Mouse (Mus musculus) CH12.LX (cell line): ENCODE measurements at regions not wholly inside any gene's neighbourhood (a gene's known extent, or its start where the extent isn't known, plus 50 kb on each side); places are given as distances from the start of the nearest gene placed in this dataset.

Source experiments
- DNase-seq: peaks from one replicate; pipeline ENCODE4 v3.0.0-alpha.2; 2013; ENCODE audit errors: extremely low read depth
- H3K27ac ChIP-seq: 2 replicates; pipeline ENCODE4 v1.5.1; 2012; ENCODE audit warnings: low read depth, mild to moderate bottlenecking, control low read depth, moderate library complexity; ENCODE audit not compliant: insufficient read depth
- H3K27me3 ChIP-seq: replicated peaks from 2 replicates; pipeline ENCODE3; 2012; ENCODE audit warnings: inconsistent platforms
- H3K36me3 ChIP-seq, 2 experiments: replicated peaks in 1 of 2; 2 replicates each; pipeline versions ENCODE3 to v1.6.1; 2012; ENCODE audit warnings: inconsistent platforms in 1 of 2, low read length in 1 of 2, mild to moderate bottlenecking in 1 of 2, mixed read lengths in 1 of 2, moderate library complexity in 1 of 2; ENCODE audit not compliant: control insufficient read depth in 1 of 2, insufficient read depth in 1 of 2
- H3K4me1 ChIP-seq, 2 experiments: 2 replicates each; pipeline ENCODE4 v1.6.1; 2012; ENCODE audit warnings: inconsistent platforms in 1 of 2, moderate library complexity in 1 of 2; ENCODE audit not compliant: insufficient read depth in 2 of 2, control insufficient read depth in 1 of 2
- H3K4me2 ChIP-seq: 2 replicates; pipeline ENCODE4 v1.6.1; 2012; ENCODE audit warnings: low read depth, mild to moderate bottlenecking, control low read depth; ENCODE audit not compliant: poor library complexity, insufficient read depth, severe bottlenecking
- H3K4me3 ChIP-seq, 3 experiments: fragments of 150-350 bp in 1 of 3; sonication (generic) in 1 of 3; replicated peaks in 1 of 3; 2 replicates each; pipeline versions ENCODE3 to v1.5.1; 2011 to 2012; ENCODE audit warnings: low read depth in 2 of 3, low read length in 2 of 3, mild to moderate bottlenecking in 2 of 3, moderate library complexity in 2 of 3, control low read depth in 1 of 3, improper control_type of control experiment in 1 of 3, inconsistent platforms in 1 of 3, mixed read lengths in 1 of 3; ENCODE audit not compliant: poor library complexity in 1 of 3
- H3K79me2 ChIP-seq: replicated peaks from 2 replicates; pipeline ENCODE4 v1.6.1; 2012; ENCODE audit warnings: mild to moderate bottlenecking, moderate library complexity; ENCODE audit not compliant: control insufficient read depth, poor library complexity, insufficient read depth, severe bottlenecking; ENCODE audit errors: extremely low read depth
- H3K9ac ChIP-seq: 2 replicates; pipeline ENCODE4 v1.6.1; 2012; ENCODE audit warnings: low read depth, mild to moderate bottlenecking, control low read depth, moderate library complexity; ENCODE audit not compliant: insufficient read depth
- H3K9me3 ChIP-seq: replicated peaks from 2 replicates; pipeline ENCODE3; 2012; ENCODE audit warnings: low read length, inconsistent platforms, mixed read lengths
- CHD1 ChIP-seq: IDR thresholded peaks from 2 replicates; pipeline ENCODE4 v1.6.1; 2012; ENCODE audit warnings: low read depth, low read length, improper control_type of control experiment, inconsistent platforms
- E2F4 ChIP-seq: IDR thresholded peaks from 2 replicates; pipeline ENCODE4 v1.6.1; 2011; ENCODE audit warnings: low read depth, low read length, improper control_type of control experiment; ENCODE audit not compliant: insufficient replicate concordance
- ELF1 ChIP-seq: IDR thresholded peaks from 2 replicates; pipeline ENCODE4 v1.6.1; 2014; ENCODE audit warnings: low read depth, mild to moderate bottlenecking, inconsistent platforms, low read length, improper control_type of control experiment
- IRF4 ChIP-seq: IDR thresholded peaks from 2 replicates; pipeline ENCODE4 v1.6.1; 2014; ENCODE audit warnings: low read depth, mild to moderate bottlenecking, inconsistent platforms, low read length, improper control_type of control experiment
- MAFK ChIP-seq: IDR thresholded peaks from 2 replicates; pipeline ENCODE4 v1.6.1; 2011; ENCODE audit warnings: low read length, improper control_type of control experiment; ENCODE audit not compliant: insufficient replicate concordance
- MEF2A ChIP-seq: IDR thresholded peaks from 2 replicates; pipeline ENCODE4 v1.6.1; 2014; ENCODE audit warnings: low read depth, mild to moderate bottlenecking, inconsistent platforms, low read length, improper control_type of control experiment, borderline replicate concordance
- MYC ChIP-seq: IDR thresholded peaks from 2 replicates; pipeline ENCODE4 v1.6.1; 2011; ENCODE audit warnings: low read depth, mild to moderate bottlenecking, improper control_type of control experiment, low read length
- NELFE ChIP-seq: IDR thresholded peaks from 2 replicates; pipeline ENCODE4 v1.6.1; 2011; ENCODE audit warnings: low read depth, low read length, improper control_type of control experiment
- PAX5 ChIP-seq: IDR thresholded peaks from 2 replicates; pipeline ENCODE4 v1.6.1; 2012; ENCODE audit warnings: low read length, inconsistent platforms, mixed read lengths
- RAD21 ChIP-seq: IDR thresholded peaks from 2 replicates; pipeline ENCODE4 v1.6.1; 2011; ENCODE audit warnings: low read depth, mild to moderate bottlenecking, low read length, improper control_type of control experiment, moderate library complexity
- SIN3A ChIP-seq: IDR thresholded peaks from 2 replicates; pipeline ENCODE4 v1.6.1; 2012; ENCODE audit warnings: low read length, improper control_type of control experiment, inconsistent platforms
- TCF12 ChIP-seq: IDR thresholded peaks from 2 replicates; pipeline ENCODE4 v1.6.1; 2014; ENCODE audit warnings: low read depth, mild to moderate bottlenecking, inconsistent platforms, low read length, improper control_type of control experiment
- USF1 ChIP-seq: IDR thresholded peaks from 2 replicates; pipeline ENCODE4 v1.6.1; 2014; ENCODE audit warnings: low read depth, mild to moderate bottlenecking, inconsistent platforms, low read length, improper control_type of control experiment
- USF2 ChIP-seq: conservative IDR thresholded peaks from 2 replicates; pipeline ENCODE4 v1.6.1; 2011; ENCODE audit warnings: low read depth, low read length, improper control_type of control experiment
- ZKSCAN1 ChIP-seq: IDR thresholded peaks from 2 replicates; pipeline ENCODE4 v1.6.1; 2012; ENCODE audit warnings: low read depth, inconsistent platforms, low read length, improper control_type of control experiment, borderline replicate concordance
- dilution Hi-C: fragments of 300-500 bp; cut with MboI; formaldehyde crosslinking; loops from 2 replicates; pipeline ENCODE4 v1.14.3; 2020; ENCODE audit warnings: low sequenced_read_pairs; ENCODE audit not compliant: extremely low pct_unique_long_range_greater_than_20kb, extremely low pct_ligation_motif_present
- in situ Hi-C: fragments of 300-500 bp; cut with MboI; formaldehyde crosslinking; loops from 3 replicates; pipeline ENCODE4 v1.14.3; 2019; ENCODE audit warnings: low sequenced_read_pairs, low pct_ligation_motif_present, low pct_unique_long_range_greater_than_20kb, mixed read lengths

- H3K4me2 ChIP-seq: no peak overlapping the region
- no peak overlapping the region for H3K27ac ChIP-seq
- H3K9me3 ChIP-seq: peaks cover 4% of the 10 kb centered on the region
- dilution Hi-C loops (no loop called here), in situ Hi-C loops (no loop called here)
- H3K4me3 ChIP-seq: no peak overlapping the region
- H3K79me2 ChIP-seq: no peaks in the 10 kb centered on the region
- peaks cover 87% of the 10 kb centered on the region for H3K27me3 ChIP-seq
- H3K4me1 ChIP-seq: no peaks in the 10 kb centered on the region
- DNase-seq: no peak
- H3K9ac ChIP-seq: no peak overlapping the region
- H3K36me3 ChIP-seq: no peaks in the 10 kb centered on the region
- TF ChIP-seq USF1 (no peak), PAX5 (no peak), MEF2A (no peak), CHD1 (no peak), SIN3A (no peak), USF2 (no peak), IRF4 (no peak), MAFK (no peak), RAD21 (no peak), ELF1 (no peak), TCF12 (no peak), MYC (no peak)
These were observed 67.8 kb upstream of the Synm start for GRCm38 (mm10) chr7:67827386-67827785.

GRCm38 (mm10) chr7:67826936-67827335 is 67.4 kb upstream of the Synm start:
- no peak for TF ChIP-seq MEF2A
- no peaks in the 10 kb centered on the region for H3K79me2 ChIP-seq
- no peak overlapping the region for H3K4me3 ChIP-seq
- no peaks in the 10 kb centered on the region for H3K36me3 ChIP-seq
- dilution Hi-C loops (no loop called here), in situ Hi-C loops (no loop called here)
- no peak overlapping the region for H3K9ac ChIP-seq
- no peak for DNase-seq
- no peak overlapping the region for H3K4me2 ChIP-seq
- H3K9me3 ChIP-seq: peaks cover 2% of the 10 kb centered on the region
- no peak overlapping the region for H3K27ac ChIP-seq
- no peaks in the 10 kb centered on the region for H3K4me1 ChIP-seq
- peaks cover 89% of the 10 kb centered on the region for H3K27me3 ChIP-seq

- no peaks in the 10 kb centered on the region for H3K9me3 ChIP-seq
- H3K79me2 ChIP-seq: no peaks in the 10 kb centered on the region
- in situ Hi-C loops (no loop called here), dilution Hi-C loops (no loop called here)
- no peak overlapping the region for H3K4me3 ChIP-seq
- H3K27ac ChIP-seq: no peak overlapping the region
- no peaks in the 10 kb centered on the region for H3K36me3 ChIP-seq
- no peak overlapping the region for H3K4me2 ChIP-seq
- DNase-seq: no peak
- no peak overlapping the region for H3K9ac ChIP-seq
- H3K4me1 ChIP-seq: no peaks in the 10 kb centered on the region
- TF ChIP-seq NELFE: no peak
- TF ChIP-seq E2F4: no peak
- no peak for TF ChIP-seq ZKSCAN1
- peaks cover 86% of the 10 kb centered on the region for H3K27me3 ChIP-seq
These were observed 66.8 kb upstream of the Synm start for GRCm38 (mm10) chr7:67826368-67826767.
